Mouse (Mus musculus) midbrain, embryonic 13.5 days (tissue): ENCODE measurements around the gene Tigar. TPM values are rescaled to one million over a fixed set of nuclear protein-coding genes. Genes with fewer than 3 reads are reported as not detected.

Experiments
- ATAC-seq: fragments of 200-750 bp; cut with Nextera tagmentation; 2 replicates; pipeline ENCODE4 v1.8.0; 2017; ENCODE audit warnings: mild to moderate bottlenecking, moderate TSS enrichment, moderate library complexity
- H3K27ac ChIP-seq: fragments of 300-500 bp; sonication (generic); 2 replicates; pipeline ENCODE4 v1.5.1; 2015; ENCODE audit warnings: inconsistent platforms, mild to moderate bottlenecking, moderate library complexity
- H3K27me3 ChIP-seq: fragments of 300-500 bp; sonication (generic); 2 replicates; pipeline ENCODE4 v1.6.1; 2015; ENCODE audit warnings: mild to moderate bottlenecking, inconsistent platforms
- H3K36me3 ChIP-seq: fragments of 300-500 bp; sonication (generic); 2 replicates; pipeline ENCODE4 v1.6.1; 2015; ENCODE audit warnings: mild to moderate bottlenecking, inconsistent platforms
- H3K4me1 ChIP-seq: fragments of 300-500 bp; sonication (generic); replicated peaks from 2 replicates; pipeline ENCODE4 v1.6.1; 2015; ENCODE audit warnings: inconsistent platforms
- H3K4me2 ChIP-seq: fragments of 300-500 bp; sonication (generic); replicated peaks from 2 replicates; pipeline ENCODE4 v1.6.1; 2015; ENCODE audit warnings: moderate library complexity, mild to moderate bottlenecking, inconsistent platforms
- H3K4me3 ChIP-seq: fragments of 300-500 bp; sonication (generic); replicated peaks from 2 replicates; pipeline ENCODE4 v1.5.1; 2015; ENCODE audit warnings: mild to moderate bottlenecking, inconsistent platforms
- H3K9ac ChIP-seq: fragments of 300-500 bp; sonication (generic); replicated peaks from 2 replicates; pipeline ENCODE4 v1.6.1; 2015; ENCODE audit warnings: mild to moderate bottlenecking, inconsistent platforms
- H3K9me3 ChIP-seq: fragments of 300-500 bp; sonication (generic); 2 replicates; pipeline ENCODE4 v1.6.1; 2016; ENCODE audit warnings: mild to moderate bottlenecking, inconsistent platforms
- WGBS: fragments of 180-500 bp; shearing (Covaris S2); methylation state at CpG from one replicate; pipeline ENCODE4 v1.1.7; 2015; 5-methylcytosine and 5-hydroxymethylcytosine counted together
- polyA plus RNA-seq: library from polyadenylated mRNA; unstranded; fragments of >200 nt; fragmentation: Nextera tagmentation; extraction: Ambion mirVana; gene quantifications from 2 replicates; pipeline ENCODE4 v1.2.1, GENCODE M21; 2015

Tigar gene
- polyA plus RNA-seq, 1 experiment from 2014 or later = 7.3 TPM

DNA sequence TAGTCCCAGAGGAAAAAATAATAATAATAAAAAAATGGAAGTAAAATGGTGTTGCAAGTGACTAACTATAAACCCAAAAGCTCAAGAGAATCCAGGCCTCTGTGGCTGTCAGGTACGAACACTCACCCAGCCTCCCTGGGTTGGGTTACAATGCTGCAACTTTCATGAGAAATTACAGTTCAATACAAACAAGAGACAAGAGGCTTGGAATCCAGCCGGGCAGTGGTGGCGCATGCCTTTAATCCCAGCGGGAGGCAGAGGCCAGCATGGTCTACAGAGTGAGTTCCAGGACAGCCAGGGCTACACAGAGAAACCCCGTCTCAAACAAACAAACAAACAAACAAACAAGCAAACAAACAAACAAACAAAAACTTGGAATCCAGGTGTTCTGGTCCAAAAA is 2.6 kb downstream of the Tigar start:
- WGBS = 50% methylated on average over 5 of the region's 5 CpGs
- Histone ChIP-seq H3K4me2 (no peak overlapping the region), H3K4me1 (peaks cover 24% of the 10 kb centered on the region), H3K9ac (no peak overlapping the region), H3K27ac (no peak overlapping the region), H3K9me3 (no peaks in the 10 kb centered on the region), H3K27me3 (peaks cover 6% of the 10 kb centered on the region; the same call in 1 of the 2 replicates), H3K36me3 (peaks cover 14% of the 10 kb centered on the region; the same call in 1 of the 2 replicates), H3K4me3 (no peak overlapping the region)
- no peak for ATAC-seq

DNA sequence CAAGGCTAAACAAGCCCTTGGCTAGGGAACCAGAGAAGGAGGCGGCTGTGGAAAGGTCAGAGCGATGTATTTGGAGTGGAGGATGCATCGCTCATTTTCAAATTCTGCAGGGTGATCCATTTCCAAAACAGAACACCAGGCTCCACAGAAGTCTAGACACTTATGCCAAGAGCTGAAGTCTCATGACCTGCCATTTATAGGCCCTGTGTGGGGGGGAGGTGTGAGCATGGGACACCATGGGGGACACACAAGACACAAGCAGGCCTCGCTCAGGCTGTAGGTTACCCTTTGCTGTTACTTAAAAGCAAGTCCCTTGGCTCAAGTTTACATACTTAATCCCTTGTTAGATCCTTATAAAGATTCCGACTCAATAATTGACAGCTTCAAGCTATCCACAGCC is 3.2 kb downstream of the Tigar start:
- no peak overlapping the region for H3K9ac ChIP-seq
- ATAC-seq = no peak
- peaks cover 24% of the 10 kb centered on the region for H3K4me1 ChIP-seq
- WGBS = 82% methylated on average over 5 of the region's 5 CpGs
- no peaks in the 10 kb centered on the region for H3K9me3 ChIP-seq
- H3K36me3 ChIP-seq = peaks cover 17% of the 10 kb centered on the region
- no peak overlapping the region for H3K4me2 ChIP-seq
- peaks cover 6% of the 10 kb centered on the region; the same call in 1 of the 2 replicates for H3K27me3 ChIP-seq
- no peak overlapping the region for H3K4me3 ChIP-seq
- no peak overlapping the region for H3K27ac ChIP-seq

DNA sequence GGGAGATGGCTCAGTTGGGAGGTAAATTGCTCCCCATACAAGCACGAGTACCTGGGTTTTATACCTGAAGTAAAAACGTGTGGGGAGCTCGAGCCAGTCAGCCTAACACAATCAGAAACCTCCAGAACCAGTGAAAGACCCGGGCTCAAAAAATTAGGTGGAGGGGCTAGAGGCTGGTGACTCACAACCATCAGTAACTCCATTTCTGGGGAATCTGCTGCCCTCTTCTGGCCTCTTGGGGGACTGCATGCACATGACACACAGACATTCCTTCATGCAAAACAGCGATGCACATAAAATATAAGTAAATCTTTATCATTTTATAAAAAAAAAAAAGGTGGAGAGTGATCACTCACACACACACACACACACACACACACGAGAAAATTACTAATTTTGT is 4.2 kb downstream of the Tigar start:
- no peak overlapping the region for H3K9ac ChIP-seq
- no peak overlapping the region for H3K4me2 ChIP-seq
- no peak for ATAC-seq
- H3K9me3 ChIP-seq = no peaks in the 10 kb centered on the region
- peaks cover 24% of the 10 kb centered on the region for H3K4me1 ChIP-seq
- no peaks in the 10 kb centered on the region for H3K27me3 ChIP-seq
- WGBS = 63% methylated on average over 6 of the region's 6 CpGs
- H3K36me3 ChIP-seq = peaks cover 27% of the 10 kb centered on the region
- H3K27ac ChIP-seq = no peak overlapping the region
- no peak overlapping the region for H3K4me3 ChIP-seq

DNA sequence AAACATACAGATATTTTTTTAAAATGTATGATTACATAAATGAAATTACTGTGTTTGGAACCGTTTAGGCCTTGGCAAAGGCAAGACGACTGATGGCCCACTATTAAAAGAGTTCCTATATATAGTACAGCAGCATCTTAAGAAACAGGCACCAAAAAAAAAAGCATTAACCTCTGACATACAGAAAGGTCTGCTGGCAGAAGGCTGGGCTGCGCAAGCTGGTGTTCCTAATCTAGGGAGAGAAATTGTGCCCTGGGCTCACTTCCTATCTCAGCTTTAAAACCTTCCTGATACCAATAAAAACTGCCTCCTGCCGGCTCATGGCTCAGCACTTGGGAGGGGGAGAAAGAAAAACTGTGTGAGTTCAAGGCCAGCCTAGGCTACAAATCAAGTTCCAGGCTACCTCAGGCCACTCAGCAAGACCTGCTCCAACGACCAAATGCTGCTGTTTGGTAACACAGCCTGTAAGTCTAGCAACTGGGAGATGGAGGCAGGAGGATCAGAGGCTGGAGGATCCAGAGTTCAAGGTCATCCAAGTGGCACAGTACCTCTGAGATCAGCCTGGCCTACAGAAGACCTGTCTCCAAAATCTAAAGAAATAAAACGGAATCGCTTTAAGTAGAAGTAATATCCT is 4.8 kb downstream of the Tigar start:
- H3K4me3 ChIP-seq = no peak overlapping the region
- WGBS = 91% methylated on average over 7 of the region's 7 CpGs
- no peak for ATAC-seq

DNA sequence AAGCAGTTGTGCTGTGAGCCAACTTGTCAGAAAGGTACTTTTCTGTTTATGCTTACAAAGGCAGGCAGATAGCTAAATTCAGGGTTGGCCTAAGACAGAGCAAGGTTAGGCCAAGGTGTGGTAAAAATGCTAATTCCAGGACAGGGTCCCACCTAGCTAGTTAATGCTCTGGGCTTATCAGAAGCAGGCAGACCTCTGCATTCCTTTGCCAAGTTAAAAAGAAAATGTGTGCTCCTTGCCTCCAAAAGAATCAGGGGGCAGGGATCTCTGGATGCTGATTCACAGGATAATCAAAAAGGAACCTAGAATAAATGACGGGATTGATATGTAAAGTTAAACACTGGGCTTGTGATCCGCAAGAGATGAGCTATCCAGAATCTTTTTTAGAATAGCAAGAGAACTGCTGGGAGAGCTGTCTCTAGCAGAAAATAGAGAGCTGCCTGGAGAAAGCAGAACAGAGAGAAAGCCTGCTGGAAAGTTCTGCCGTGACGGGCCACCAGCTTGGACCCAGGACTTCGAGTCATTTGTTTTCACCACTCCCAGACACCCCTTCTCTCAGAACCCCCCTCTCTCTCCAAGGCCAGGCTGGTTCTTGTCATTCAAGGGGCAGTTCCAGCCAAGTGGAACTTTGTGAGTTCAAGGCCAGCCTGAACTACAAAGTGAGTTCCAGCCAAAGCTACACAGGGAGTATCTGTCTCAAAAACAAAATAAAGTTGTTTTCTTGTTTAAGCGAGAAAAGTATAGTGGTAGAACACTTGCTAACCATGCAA is 5.7 kb downstream of the Tigar start:
- ATAC-seq = no peak
- WGBS = 98% methylated on average over 6 of the region's 6 CpGs

More for the DNA sequence above, 4.8 kb downstream of the Tigar start:
- Histone ChIP-seq H3K36me3 (peaks cover 27% of the 10 kb centered on the region), H3K9ac (no peak overlapping the region), H3K27me3 (no peaks in the 10 kb centered on the region), H3K9me3 (no peaks in the 10 kb centered on the region), H3K27ac (no peak overlapping the region), H3K4me2 (no peak overlapping the region), H3K4me1 (peaks cover 21% of the 10 kb centered on the region)

DNA sequence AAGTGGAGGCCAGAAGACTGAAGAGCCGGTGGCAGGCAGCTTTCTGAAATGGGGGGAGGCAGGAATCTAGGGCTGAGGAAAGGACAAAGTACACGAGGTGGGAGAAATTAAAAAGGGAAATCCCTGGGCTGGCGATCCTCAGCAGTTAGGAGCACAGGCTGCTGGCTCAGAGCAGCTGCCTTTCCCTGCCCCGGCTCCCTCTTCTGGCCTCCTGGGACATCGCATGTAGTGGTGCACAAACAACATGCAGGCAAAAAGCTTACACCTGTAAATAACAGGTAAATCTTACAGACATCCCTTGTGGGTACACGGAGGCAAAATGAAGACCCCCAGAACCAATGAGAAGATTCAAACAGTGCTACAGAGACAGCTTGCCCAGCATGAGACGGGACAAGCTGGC is 14.8 kb downstream of the Tigar start:
- Histone ChIP-seq H3K4me2 (no peak overlapping the region), H3K36me3 (peaks cover 30% of the 10 kb centered on the region), H3K9me3 (no peaks in the 10 kb centered on the region), H3K4me3 (no peak overlapping the region), H3K4me1 (no peaks in the 10 kb centered on the region), H3K9ac (no peak overlapping the region), H3K27ac (no peak overlapping the region), H3K27me3 (no peaks in the 10 kb centered on the region)
- WGBS = 59% methylated on average over 7 of the region's 7 CpGs
- ATAC-seq = no peak

More for the DNA sequence above, 5.7 kb downstream of the Tigar start:
- peaks cover 17% of the 10 kb centered on the region for H3K4me1 ChIP-seq
- H3K36me3 ChIP-seq = peaks cover 27% of the 10 kb centered on the region
- no peak overlapping the region for H3K4me2 ChIP-seq
- H3K9ac ChIP-seq = no peak overlapping the region
- no peaks in the 10 kb centered on the region for H3K9me3 ChIP-seq
- no peak overlapping the region for H3K27ac ChIP-seq
- H3K27me3 ChIP-seq = no peaks in the 10 kb centered on the region
- no peak overlapping the region for H3K4me3 ChIP-seq

DNA sequence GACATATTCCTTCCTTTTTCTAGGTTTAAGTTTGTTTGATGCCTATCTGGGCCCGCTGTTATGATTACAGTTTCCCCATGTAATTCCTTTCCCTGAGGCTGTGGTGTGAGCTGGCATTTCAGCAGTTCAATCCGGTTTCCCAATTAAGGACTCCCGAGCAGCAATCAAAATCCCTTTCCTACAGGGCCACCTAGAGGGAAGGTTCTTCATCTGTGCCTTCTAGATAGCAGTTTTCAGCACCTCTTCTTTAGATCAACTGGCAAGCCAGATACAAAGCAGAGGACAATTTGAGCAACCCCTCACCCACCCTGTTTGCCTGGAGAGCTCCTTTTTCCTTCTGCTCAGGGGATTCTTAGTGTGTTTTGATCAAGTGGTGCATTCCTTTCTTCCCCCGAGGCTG is 22.6 kb downstream of the Tigar start:
- Histone ChIP-seq H3K36me3 (peaks cover 52% of the 10 kb centered on the region), H3K4me2 (no peak overlapping the region), H3K27me3 (peaks cover 2% of the 10 kb centered on the region), H3K9ac (no peak overlapping the region), H3K4me1 (no peaks in the 10 kb centered on the region), H3K4me3 (no peak overlapping the region), H3K27ac (no peak overlapping the region), H3K9me3 (no peaks in the 10 kb centered on the region)
- ATAC-seq = no peak
- WGBS = 68% methylated on average over 4 of the region's 4 CpGs

DNA sequence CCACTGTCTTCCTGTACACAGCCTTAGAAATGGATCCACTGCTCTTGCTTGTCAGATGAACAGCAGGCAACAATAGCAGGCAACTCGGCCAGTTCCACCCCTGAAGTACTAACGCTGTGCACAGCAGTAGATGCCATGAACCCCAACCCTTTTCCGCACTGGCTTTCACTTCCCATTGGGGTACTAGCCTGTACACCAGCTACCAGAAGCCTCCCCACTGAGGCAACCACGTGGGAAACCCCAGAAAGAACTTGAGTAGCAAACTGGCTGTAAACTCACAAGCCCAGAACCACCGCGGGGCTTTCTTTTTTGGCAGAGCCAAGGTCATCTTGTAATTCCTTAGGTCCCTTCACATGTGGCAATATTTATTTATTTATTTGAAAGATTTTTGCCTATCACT is 27.5 kb downstream of the Tigar start:
- H3K27ac ChIP-seq = no peak overlapping the region
- no peak overlapping the region for H3K9ac ChIP-seq
- no peaks in the 10 kb centered on the region for H3K9me3 ChIP-seq
- no peak overlapping the region for H3K4me3 ChIP-seq
- 70% methylated on average over 6 of the region's 6 CpGs for WGBS
- no peak overlapping the region for H3K4me2 ChIP-seq
- H3K4me1 ChIP-seq = peaks cover 9% of the 10 kb centered on the region
- no peak for ATAC-seq
- H3K36me3 ChIP-seq = peaks cover 5% of the 10 kb centered on the region
- peaks cover 12% of the 10 kb centered on the region for H3K27me3 ChIP-seq

DNA sequence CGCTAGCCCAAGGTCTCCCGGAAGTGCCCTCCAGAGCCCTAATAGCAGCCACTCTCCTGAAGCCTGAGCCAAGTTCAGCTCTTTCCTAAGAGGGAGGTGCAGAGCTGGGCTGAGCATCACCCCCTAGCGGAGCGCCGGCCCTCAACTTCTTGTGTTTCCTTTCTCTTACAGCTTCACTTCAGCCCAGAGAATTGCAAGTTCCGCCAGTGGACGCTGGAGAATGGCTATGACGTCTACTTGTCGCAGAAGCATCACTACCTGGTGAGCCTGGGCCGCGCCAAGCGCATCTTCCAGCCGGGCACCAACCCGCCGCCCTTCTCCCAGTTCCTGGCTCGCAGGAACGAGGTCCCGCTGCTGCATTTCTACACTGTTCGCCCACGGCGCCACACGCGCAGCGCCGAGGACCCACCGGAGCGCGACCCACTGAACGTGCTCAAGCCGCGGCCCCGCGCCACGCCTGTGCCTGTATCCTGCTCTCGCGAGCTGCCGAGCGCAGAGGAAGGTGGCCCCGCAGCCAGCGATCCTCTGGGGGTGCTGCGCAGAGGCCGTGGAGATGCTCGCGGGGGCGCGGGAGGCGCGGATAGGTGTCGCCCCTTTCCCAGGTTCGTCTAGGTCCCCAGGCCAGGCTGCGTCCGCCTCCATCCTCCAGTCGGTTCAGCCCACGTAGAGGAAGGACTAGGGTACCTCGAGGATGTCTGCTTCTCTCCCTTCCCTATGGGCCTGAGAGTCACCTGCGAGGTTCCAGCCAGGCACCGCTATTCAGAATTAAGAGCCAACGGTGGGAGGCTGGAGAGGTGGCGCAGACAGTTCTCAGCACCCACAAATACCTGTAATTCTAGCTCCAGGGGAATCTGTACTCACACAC is 29.3 kb downstream of the Tigar start:
- H3K9me3 ChIP-seq = no peaks in the 10 kb centered on the region
- H3K36me3 ChIP-seq = no peaks in the 10 kb centered on the region
- under 1% methylated on average over 59 of the region's 59 CpGs for WGBS
- H3K4me3 ChIP-seq = peak overlapping the region; percentile 60
- peak overlapping the region; percentile 87 for H3K4me2 ChIP-seq
- peak overlapping the region; percentile 81 for H3K9ac ChIP-seq
- peak; percentile 93 for ATAC-seq
- peaks cover 12% of the 10 kb centered on the region for H3K27me3 ChIP-seq
- peaks cover 9% of the 10 kb centered on the region for H3K4me1 ChIP-seq
- H3K27ac ChIP-seq = peak overlapping the region; percentile 74

DNA sequence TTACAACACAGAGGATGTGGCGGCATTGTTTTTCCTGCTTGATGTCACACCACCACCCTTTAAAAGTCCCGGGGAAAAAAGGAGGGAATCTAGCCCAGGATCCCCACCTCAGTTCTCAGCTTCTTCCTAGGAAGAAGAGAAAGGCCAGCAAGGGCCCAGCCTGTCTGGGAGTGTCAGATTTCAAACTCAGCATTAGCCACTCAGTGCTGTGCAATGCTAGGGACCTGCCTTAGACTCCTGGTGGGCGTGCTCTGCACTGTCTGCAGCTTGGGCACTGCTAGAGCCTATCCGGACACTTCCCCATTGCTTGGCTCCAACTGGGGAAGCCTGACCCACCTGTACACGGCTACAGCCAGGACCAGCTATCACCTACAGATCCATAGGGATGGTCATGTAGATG is 36.5 kb downstream of the Tigar start, which contains the start of gene Fgf23:
Gene Fgf23 (plus strand): TSS at position 86 of the 400 bp plus-strand sequence.
- Histone ChIP-seq H3K4me2 (no peak within 1 kb of the TSS), H3K4me1 (no peaks in the 10 kb centered on the region), H3K9ac (no peak within 1 kb of the TSS), H3K4me3 (no peak within 1 kb of the TSS), H3K36me3 (no peaks in the 10 kb centered on the region), H3K27me3 (no peaks in the 10 kb centered on the region), H3K9me3 (no peaks in the 10 kb centered on the region), H3K27ac (no peak within 1 kb of the TSS)
- 13% methylated on average over 5 of the region's 5 CpGs for WGBS
- ATAC-seq = no peak

DNA sequence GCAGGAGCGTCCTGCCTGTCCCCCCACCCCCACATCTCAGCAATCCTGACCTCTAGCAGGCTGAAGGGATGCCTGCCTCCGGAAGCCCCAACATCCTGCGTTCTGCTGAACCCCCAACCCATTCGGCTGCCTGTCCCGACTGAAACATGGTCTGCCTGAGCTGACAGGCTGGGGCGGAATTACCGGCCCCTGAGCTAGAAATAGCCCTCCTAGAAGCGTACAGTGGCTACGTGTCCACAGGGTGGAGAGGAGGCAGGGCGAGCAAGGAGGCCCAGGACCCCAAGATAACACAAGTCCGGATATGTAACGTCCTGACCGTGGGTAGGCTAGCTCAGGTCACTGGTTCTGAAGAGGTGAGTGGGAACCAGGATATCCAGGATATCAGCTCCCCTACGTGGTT is 44.5 kb downstream of the Tigar start:
- Histone ChIP-seq H3K9ac (peak overlapping the region; percentile 59), H3K9me3 (no peaks in the 10 kb centered on the region), H3K4me2 (peak overlapping the region; percentile 43), H3K4me3 (peak overlapping the region; percentile 7; the same call in 1 of the 2 replicates), H3K27me3 (peaks cover 6% of the 10 kb centered on the region; the same call in 1 of the 2 replicates), H3K27ac (no peak overlapping the region; the same call in 1 of the 2 replicates), H3K4me1 (peaks cover 5% of the 10 kb centered on the region; the same call in 1 of the 2 replicates), H3K36me3 (no peaks in the 10 kb centered on the region)
- WGBS = 6% methylated on average over 14 of the region's 14 CpGs
- 0 out of 2 replicates have a peak, but pooled peaks have one; percentile 34 for ATAC-seq
